Mouse (Mus musculus): ENCODE measurements at regions not wholly inside any gene's neighbourhood (a gene's known extent, or its start where the extent isn't known, plus 50 kb on each side); places are given as distances from the start of the nearest gene placed in this dataset.

DNA sequence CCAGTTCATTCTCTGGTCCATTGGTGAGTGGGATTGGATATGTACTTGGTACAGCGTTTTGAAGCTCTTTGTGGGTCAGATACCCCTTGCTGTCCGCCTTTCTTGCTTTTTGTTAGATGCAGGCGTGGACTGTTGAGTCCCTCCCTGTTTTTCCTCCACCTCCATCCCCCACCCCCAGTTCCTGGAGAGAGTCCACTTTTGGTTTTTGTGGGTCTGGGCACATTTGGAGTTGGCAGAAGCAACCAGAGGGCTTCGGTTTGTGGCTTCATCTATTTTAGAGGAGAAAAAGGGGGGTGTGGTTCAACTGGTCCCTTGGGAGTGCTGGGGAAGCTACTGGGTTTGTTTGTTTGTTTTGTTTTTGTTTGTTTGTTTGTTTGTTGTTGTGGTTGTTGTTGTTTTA lies 103.9 kb upstream of the Gm9887 start:
- no peak overlapping the region for H3K4me3 ChIP-seq (ENCODE audit: low read depth, low read length)
- WGBS = 76% methylated on average over 4 of the region's 4 CpGs
- H3K9ac ChIP-seq (ENCODE audit: low read length) = no peak overlapping the region
- no peaks in the 10 kb centered on the region for H3K27me3 ChIP-seq (ENCODE audit: control insufficient read depth, insufficient read depth, low read length)
- peaks cover 5% of the 10 kb centered on the region for H3K4me1 ChIP-seq (ENCODE audit: control insufficient read depth, insufficient read depth, low read length)
- H3K9me3 ChIP-seq (ENCODE audit: control insufficient read depth, low read length) = no peaks in the 10 kb centered on the region
- DNase-seq (ENCODE audit: low spot score) (no peak), ATAC-seq (ENCODE audit: insufficient read depth, low FRiP score, low TSS enrichment) (no peak)
- no peak overlapping the region for H3K27ac ChIP-seq (ENCODE audit: low read depth, low read length)
- no peaks in the 10 kb centered on the region for H3K36me3 ChIP-seq (ENCODE audit: control insufficient read depth, insufficient read depth, low read length)
- no peak overlapping the region for H3K4me2 ChIP-seq (ENCODE audit: low read depth)

- peak overlapping the region; percentile 20; the same call in 1 of the 2 replicates for H3K27ac ChIP-seq (ENCODE audit: low read depth, low read length)
- peaks cover 5% of the 10 kb centered on the region for H3K4me1 ChIP-seq (ENCODE audit: control insufficient read depth, insufficient read depth, low read length)
- no peaks in the 10 kb centered on the region for H3K36me3 ChIP-seq (ENCODE audit: control insufficient read depth, insufficient read depth, low read length)
- H3K4me2 ChIP-seq (ENCODE audit: low read depth) = no peak overlapping the region
- peak overlapping the region; percentile 14; the same call in 1 of the 2 replicates for H3K9ac ChIP-seq (ENCODE audit: low read length)
- ATAC-seq (ENCODE audit: insufficient read depth, low FRiP score, low TSS enrichment) (no peak), DNase-seq (ENCODE audit: low spot score) (peak; percentile 40)
- no peaks in the 10 kb centered on the region for H3K9me3 ChIP-seq (ENCODE audit: control insufficient read depth, low read length)
- H3K27me3 ChIP-seq (ENCODE audit: control insufficient read depth, insufficient read depth, low read length) = no peaks in the 10 kb centered on the region
- H3K4me3 ChIP-seq (ENCODE audit: low read depth, low read length) = no peak overlapping the region
- 69% methylated on average over 17 of the region's 17 CpGs for whole genome bisulfite sequencing
Measured at GRCm38 (mm10) chr12:69474916-69475661, 102.8 kb upstream of the Gm9887 start.

GRCm38 (mm10) chr12:69474141-69474915 lies 102.1 kb upstream of the Gm9887 start:
- H3K9ac ChIP-seq (ENCODE audit: low read length) = peak overlapping the region; percentile 14
- ATAC-seq (ENCODE audit: insufficient read depth, low FRiP score, low TSS enrichment) = no peak
- peak; percentile 28 for DNase-seq (ENCODE audit: low spot score)

GRCm38 (mm10) chr12:69473379-69474057 lies 101.3 kb upstream of the Gm9887 start:
- Histone ChIP-seq H3K27me3 (ENCODE audit: control insufficient read depth, insufficient read depth, low read length) (no peaks in the 10 kb centered on the region), H3K4me3 (ENCODE audit: low read depth, low read length) (no peak overlapping the region), H3K9me3 (ENCODE audit: control insufficient read depth, low read length) (no peaks in the 10 kb centered on the region), H3K9ac (ENCODE audit: low read length) (no peak overlapping the region), H3K36me3 (ENCODE audit: control insufficient read depth, insufficient read depth, low read length) (no peaks in the 10 kb centered on the region), H3K4me2 (ENCODE audit: low read depth) (no peak overlapping the region), H3K4me1 (ENCODE audit: control insufficient read depth, insufficient read depth, low read length) (peaks cover 5% of the 10 kb centered on the region), H3K27ac (ENCODE audit: low read depth, low read length) (no peak overlapping the region)
- no peak for DNase-seq (ENCODE audit: low spot score)
- 80% methylated on average over 13 of the region's 13 CpGs for WGBS
- ATAC-seq (ENCODE audit: insufficient read depth, low FRiP score, low TSS enrichment) = no peak

More at GRCm38 (mm10) chr12:69474141-69474915, 102.1 kb upstream of the Gm9887 start:
- Histone ChIP-seq H3K36me3 (ENCODE audit: control insufficient read depth, insufficient read depth, low read length) (no peaks in the 10 kb centered on the region), H3K27ac (ENCODE audit: low read depth, low read length) (peak overlapping the region; percentile 20; the same call in 1 of the 2 replicates), H3K4me3 (ENCODE audit: low read depth, low read length) (no peak overlapping the region), H3K27me3 (ENCODE audit: control insufficient read depth, insufficient read depth, low read length) (no peaks in the 10 kb centered on the region), H3K9me3 (ENCODE audit: control insufficient read depth, low read length) (no peaks in the 10 kb centered on the region), H3K4me1 (ENCODE audit: control insufficient read depth, insufficient read depth, low read length) (peaks cover 5% of the 10 kb centered on the region), H3K4me2 (ENCODE audit: low read depth) (no peak overlapping the region)
- WGBS = 57% methylated on average over 14 of the region's 14 CpGs

DNA sequence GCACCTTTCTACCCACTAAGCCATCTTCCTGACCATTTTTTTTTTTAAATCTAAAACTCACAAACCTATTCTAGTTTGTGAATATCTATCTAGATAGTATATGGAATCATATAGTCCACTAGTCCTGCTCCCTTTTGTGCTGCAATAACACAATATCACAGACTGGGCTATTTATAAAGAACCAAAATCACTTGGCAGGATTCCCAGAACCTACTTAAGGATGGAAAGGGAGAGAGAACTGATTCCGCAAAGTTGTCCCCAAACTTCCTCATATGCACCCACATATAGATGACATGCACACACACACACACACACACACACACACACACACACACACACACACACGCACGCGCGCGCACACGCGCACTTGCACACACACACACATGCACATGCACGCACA lies 100.7 kb upstream of the Gm9887 start:
- no peak overlapping the region for H3K27ac ChIP-seq (ENCODE audit: low read depth, low read length)
- no peak overlapping the region for H3K4me3 ChIP-seq (ENCODE audit: low read depth, low read length)
- WGBS = 97% methylated on average over 9 of the region's 9 CpGs
- no peaks in the 10 kb centered on the region for H3K27me3 ChIP-seq (ENCODE audit: control insufficient read depth, insufficient read depth, low read length)
- no peak for DNase-seq (ENCODE audit: low spot score)
- H3K9ac ChIP-seq (ENCODE audit: low read length) = no peak overlapping the region
- no peak for ATAC-seq (ENCODE audit: insufficient read depth, low FRiP score, low TSS enrichment)
- peaks cover 5% of the 10 kb centered on the region for H3K4me1 ChIP-seq (ENCODE audit: control insufficient read depth, insufficient read depth, low read length)
- H3K36me3 ChIP-seq (ENCODE audit: control insufficient read depth, insufficient read depth, low read length) = no peaks in the 10 kb centered on the region
- H3K9me3 ChIP-seq (ENCODE audit: control insufficient read depth, low read length) = no peaks in the 10 kb centered on the region
- H3K4me2 ChIP-seq (ENCODE audit: low read depth) = no peak overlapping the region

- ATAC-seq (ENCODE audit: insufficient read depth, low FRiP score, low TSS enrichment) (no peak), DNase-seq (ENCODE audit: low spot score) (no peak)
- Histone ChIP-seq H3K4me3 (ENCODE audit: low read depth, low read length) (no peak overlapping the region), H3K27ac (ENCODE audit: low read depth, low read length) (no peak overlapping the region), H3K9me3 (ENCODE audit: control insufficient read depth, low read length) (no peaks in the 10 kb centered on the region), H3K36me3 (ENCODE audit: control insufficient read depth, insufficient read depth, low read length) (no peaks in the 10 kb centered on the region), H3K9ac (ENCODE audit: low read length) (no peak overlapping the region), H3K4me1 (ENCODE audit: control insufficient read depth, insufficient read depth, low read length) (peaks cover 5% of the 10 kb centered on the region), H3K27me3 (ENCODE audit: control insufficient read depth, insufficient read depth, low read length) (no peaks in the 10 kb centered on the region), H3K4me2 (ENCODE audit: low read depth) (no peak overlapping the region)
- 57% methylated on average over 5 of the region's 5 CpGs for WGBS
Measured at GRCm38 (mm10) chr12:69471876-69472275, 99.6 kb upstream of the Gm9887 start.

DNA sequence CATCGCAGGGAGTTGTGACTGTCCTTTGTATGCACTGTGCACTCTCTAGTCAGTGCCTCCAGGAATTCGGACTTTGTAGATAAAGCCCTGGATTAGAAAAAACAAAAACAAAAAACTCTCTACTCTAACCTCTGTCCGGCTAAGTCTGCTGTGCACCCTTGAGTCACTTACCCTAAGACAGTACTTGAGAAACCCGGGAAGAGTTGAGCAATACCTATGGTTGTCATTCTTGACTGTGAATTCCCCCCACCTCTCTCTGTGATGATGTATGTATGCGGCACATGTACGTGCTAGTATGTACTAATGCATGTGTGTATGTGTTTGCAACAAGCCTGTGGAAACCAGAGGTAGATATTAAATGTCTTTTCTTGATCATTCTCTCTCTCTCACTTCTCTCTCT lies 96.7 kb upstream of the Gm9887 start:
- no peak for DNase-seq (ENCODE audit: low spot score)
- H3K4me3 ChIP-seq (ENCODE audit: low read depth, low read length) = no peak overlapping the region
- H3K9me3 ChIP-seq (ENCODE audit: control insufficient read depth, low read length) = no peaks in the 10 kb centered on the region
- H3K4me1 ChIP-seq (ENCODE audit: control insufficient read depth, insufficient read depth, low read length) = no peaks in the 10 kb centered on the region
- no peak overlapping the region for H3K27ac ChIP-seq (ENCODE audit: low read depth, low read length)
- no peak overlapping the region for H3K9ac ChIP-seq (ENCODE audit: low read length)
- no peaks in the 10 kb centered on the region for H3K27me3 ChIP-seq (ENCODE audit: control insufficient read depth, insufficient read depth, low read length)
- no peaks in the 10 kb centered on the region for H3K36me3 ChIP-seq (ENCODE audit: control insufficient read depth, insufficient read depth, low read length)
- no peak for ATAC-seq (ENCODE audit: insufficient read depth, low FRiP score, low TSS enrichment)
- WGBS = 89% methylated on average over 6 of the region's 6 CpGs
- no peak overlapping the region for H3K4me2 ChIP-seq (ENCODE audit: low read depth)

DNA sequence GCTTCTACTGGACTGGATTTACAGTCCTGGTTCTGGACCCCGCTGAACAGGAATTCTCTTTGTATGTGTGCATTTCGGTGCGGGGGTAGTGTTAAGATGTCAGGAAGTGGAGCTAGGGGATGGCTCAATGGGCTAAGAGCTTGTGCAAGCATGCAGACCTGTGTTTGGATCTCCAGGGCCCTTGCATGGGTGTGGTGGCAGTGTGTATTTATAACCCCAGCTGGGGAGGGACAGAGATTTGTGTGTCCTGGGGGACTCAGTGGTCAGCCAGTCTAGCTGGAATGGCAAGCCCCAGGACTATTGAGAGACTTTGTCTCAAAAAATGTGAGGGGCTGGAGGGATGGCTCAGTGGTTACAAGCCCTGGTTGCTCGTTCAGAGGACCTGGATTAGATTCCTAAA lies 95.1 kb upstream of the Gm9887 start:
- H3K9ac ChIP-seq (ENCODE audit: low read length) = no peak overlapping the region
- DNase-seq (ENCODE audit: low spot score) = no peak
- H3K4me1 ChIP-seq (ENCODE audit: control insufficient read depth, insufficient read depth, low read length) = 0 out of 2 replicates have a peak, but pooled peaks cover 2% of the 10 kb centered on the region
- H3K9me3 ChIP-seq (ENCODE audit: control insufficient read depth, low read length) = no peaks in the 10 kb centered on the region
- WGBS = 63% methylated on average over 4 of the region's 4 CpGs
- no peak overlapping the region for H3K4me3 ChIP-seq (ENCODE audit: low read depth, low read length)
- no peak overlapping the region for H3K27ac ChIP-seq (ENCODE audit: low read depth, low read length)
- no peak for ATAC-seq (ENCODE audit: insufficient read depth, low FRiP score, low TSS enrichment)
- no peak overlapping the region for H3K4me2 ChIP-seq (ENCODE audit: low read depth)
- no peaks in the 10 kb centered on the region for H3K27me3 ChIP-seq (ENCODE audit: control insufficient read depth, insufficient read depth, low read length)
- H3K36me3 ChIP-seq (ENCODE audit: control insufficient read depth, insufficient read depth, low read length) = no peaks in the 10 kb centered on the region
